Mouse (Mus musculus) ES-Bruce4 (cell line): ENCODE results near the gene Plk3. TPM values are rescaled to one million over a fixed set of nuclear protein-coding genes. Genes with fewer than 3 reads are reported as not detected.

Source experiments
- H3K27ac ChIP-seq: 2 replicates; pipeline ENCODE4 v1.5.1; 2012; ENCODE audit warnings: low read length, inconsistent platforms; ENCODE audit not compliant: insufficient read depth
- H3K27me3 ChIP-seq: 2 replicates; pipeline ENCODE4 v1.6.1; 2012; ENCODE audit warnings: mild to moderate bottlenecking, low read length, inconsistent platforms; ENCODE audit not compliant: control insufficient read depth, poor library complexity, insufficient read depth, severe bottlenecking
- H3K36me3 ChIP-seq: 2 replicates; pipeline ENCODE4 v1.6.1; 2012; ENCODE audit warnings: inconsistent platforms, mild to moderate bottlenecking, low read length, moderate library complexity; ENCODE audit not compliant: control insufficient read depth, poor library complexity, insufficient read depth, severe bottlenecking
- H3K4me1 ChIP-seq: one replicate; pipeline ENCODE4 v1.8.1; 2011; ENCODE audit warnings: low read length; ENCODE audit not compliant: control insufficient read depth, insufficient read depth
- H3K4me3 ChIP-seq: 2 replicates; pipeline ENCODE4 v1.5.1; 2011; ENCODE audit warnings: low read depth, mild to moderate bottlenecking, low read length
- H3K9ac ChIP-seq: 2 replicates; pipeline ENCODE4 v1.6.1; 2012; ENCODE audit warnings: low read depth, mild to moderate bottlenecking, inconsistent platforms; ENCODE audit not compliant: poor library complexity, severe bottlenecking
- H3K9me3 ChIP-seq: replicated peaks from 2 replicates; pipeline ENCODE4 v1.6.1; 2012; ENCODE audit warnings: mild to moderate bottlenecking, low read length, inconsistent platforms; ENCODE audit not compliant: control insufficient read depth, poor library complexity, insufficient read depth, severe bottlenecking
- CTCF ChIP-seq: IDR thresholded peaks from one replicate; pipeline ENCODE4 v1.8.1; 2011; ENCODE audit warnings: low read depth, low read length
- EP300 ChIP-seq: IDR thresholded peaks from 2 replicates; pipeline ENCODE4 v1.6.1; 2011; ENCODE audit warnings: low read depth, low read length; ENCODE audit not compliant: insufficient read depth
- POLR2A ChIP-seq: IDR thresholded peaks from one replicate; pipeline ENCODE4 v1.8.1; 2011; ENCODE audit warnings: low read length; ENCODE audit not compliant: insufficient read depth
- polyA plus RNA-seq: library from polyadenylated mRNA; stranded (reverse); fragments of >200 nt; gene quantifications from 2 replicates; pipeline ENCODE4 v1.2.4, GENCODE M21; 2011; ENCODE audit warnings: low read depth; ENCODE audit not compliant: missing spikeins, insufficient read depth, insufficient read length

Gene Plk3
- polyA plus RNA-seq, 1 experiment: 12.1 TPM

GRCm38 (mm10) chr4:117119636-117120035, 14.1 kb downstream of the Plk3 start:
- Histone ChIP-seq H3K9ac (peak overlapping the region; percentile 82), H3K27ac (peak overlapping the region; percentile 97), H3K9me3 (no peaks in the 10 kb centered on the region), H3K27me3 (no peaks in the 10 kb centered on the region), H3K4me1 (peaks cover 2% of the 10 kb centered on the region), H3K36me3 (peaks cover 4% of the 10 kb centered on the region; the same call in 1 of the 2 replicates), H3K4me3 (peak overlapping the region; percentile 90)
- no peak for TF ChIP-seq EP300
- no peak for TF ChIP-seq CTCF
- no peak for TF ChIP-seq POLR2A

GRCm38 (mm10) chr4:117117931-117118330, 15.8 kb downstream of the Plk3 start:
- H3K9ac ChIP-seq: no peak overlapping the region
- H3K4me3 ChIP-seq: no peak overlapping the region
- no peak overlapping the region for H3K27ac ChIP-seq
- H3K4me1 ChIP-seq: peaks cover 2% of the 10 kb centered on the region
- no peaks in the 10 kb centered on the region for H3K27me3 ChIP-seq
- H3K9me3 ChIP-seq: no peaks in the 10 kb centered on the region
- TF ChIP-seq CTCF (no peak), POLR2A (no peak), EP300 (no peak)
- H3K36me3 ChIP-seq: peaks cover 7% of the 10 kb centered on the region; the same call in 1 of the 2 replicates

GRCm38 (mm10) chr4:117115592-117115991, 18.2 kb downstream of the Plk3 start:
- Histone ChIP-seq H3K36me3 (peaks cover 7% of the 10 kb centered on the region; the same call in 1 of the 2 replicates), H3K9me3 (no peaks in the 10 kb centered on the region), H3K27me3 (no peaks in the 10 kb centered on the region), H3K27ac (no peak overlapping the region), H3K4me1 (no peaks in the 10 kb centered on the region), H3K9ac (no peak overlapping the region), H3K4me3 (no peak overlapping the region)
- no peak for TF ChIP-seq POLR2A
- TF ChIP-seq EP300: no peak
- TF ChIP-seq CTCF: no peak

- H3K27ac ChIP-seq: no peak overlapping the region
- H3K4me1 ChIP-seq: no peaks in the 10 kb centered on the region
- H3K36me3 ChIP-seq: peaks cover 3% of the 10 kb centered on the region; the same call in 1 of the 2 replicates
- no peaks in the 10 kb centered on the region for H3K9me3 ChIP-seq
- H3K9ac ChIP-seq: no peak overlapping the region
- no peak for TF ChIP-seq EP300
- peak; percentile 53 for TF ChIP-seq CTCF
- no peak for TF ChIP-seq POLR2A
- no peak overlapping the region for H3K4me3 ChIP-seq
- H3K27me3 ChIP-seq: no peaks in the 10 kb centered on the region
Measured at GRCm38 (mm10) chr4:117113237-117113636, 20.5 kb downstream of the Plk3 start.

GRCm38 (mm10) chr4:117110985-117111384, 22.8 kb downstream of the Plk3 start:
- no peaks in the 10 kb centered on the region for H3K4me1 ChIP-seq
- H3K27me3 ChIP-seq: no peaks in the 10 kb centered on the region
- H3K9me3 ChIP-seq: no peaks in the 10 kb centered on the region
- peaks cover 3% of the 10 kb centered on the region; the same call in 1 of the 2 replicates for H3K36me3 ChIP-seq
- TF ChIP-seq CTCF (no peak), EP300 (no peak), POLR2A (no peak)
- no peak overlapping the region for H3K9ac ChIP-seq
- no peak overlapping the region for H3K4me3 ChIP-seq
- no peak overlapping the region for H3K27ac ChIP-seq

GRCm38 (mm10) chr4:117110249-117110648, 23.5 kb downstream of the Plk3 start:
- H3K27me3 ChIP-seq: no peaks in the 10 kb centered on the region
- 0 out of 2 replicates have a peak overlapping the region, but pooled peaks have one; percentile 3 for H3K9ac ChIP-seq
- peak overlapping the region; percentile 35 for H3K4me3 ChIP-seq
- peaks cover 3% of the 10 kb centered on the region; the same call in 1 of the 2 replicates for H3K36me3 ChIP-seq
- TF ChIP-seq CTCF (no peak), EP300 (no peak), POLR2A (no peak)
- no peaks in the 10 kb centered on the region for H3K9me3 ChIP-seq
- peaks cover 2% of the 10 kb centered on the region for H3K4me1 ChIP-seq
- no peak overlapping the region for H3K27ac ChIP-seq
